9 mouse cellular contexts compared by ENCODE assay signal in genomic region chr8:126614062-126614739, GRCm38 (mm10). TPM values are rescaled to one million over a fixed set of nuclear protein-coding genes. Genes with fewer than 3 reads are reported as not detected.
DNase-seq lines count a peak whose midpoint lies in the region; ATAC-seq and TF ChIP-seq lines count a peak whose summit lies in the region.
"Had no signal": no experiment of that assay in that cellular context is flagged by ENCODE, and none has a peak within 500 bp of the region (broad histone marks: within the 10 kb centered on the region; RNA-seq: fewer than 3 reads in every experiment).

No protein-coding gene starts in this region.

- peaks cover 22% of the 10 kb centered on the region; the same call in 1 of the 2 replicates for H3K4me1 ChIP-seq in kidney, postnatal 0 days (replicated peaks; ENCODE audit: insufficient read depth, low read length)
- H3K4me1 ChIP-seq in forebrain, embryonic 16.5 days (replicated peaks; ENCODE audit: control insufficient read depth, insufficient read depth, low read length), result no peaks in the 10 kb centered on the region

- peak overlapping the region; percentile 91 for H3K27ac ChIP-seq in kidney, postnatal 0 days
- no peak overlapping the region for H3K27ac ChIP-seq in forebrain, embryonic 16.5 days (ENCODE audit: low read length)

- 51% methylated on average over 8 of the region's 8 CpGs for WGBS in kidney, postnatal 0 days
- WGBS in forebrain, embryonic 16.5 days, result 95% methylated on average over 8 of the region's 8 CpGs

- DNase-seq in ovary, postnatal 36 days (ENCODE audit: low spot score), result peak; percentile 26
- DNase-seq in ovary, postnatal 14 days (ENCODE audit: low spot score), result no peak
- peak; percentile 73 to 84 for DNase-seq in heart, adult 18-20 months
- peak; percentile 85 for DNase-seq in kidney, postnatal 0 days (ENCODE audit: low spot score)
- DNase-seq in lung, postnatal 4 days, result peak; percentile 45 to 55
- DNase-seq in c-Kit-positive CD71-positive TER-119-positive erythroid progenitor cells, embryonic 14.5 days (ENCODE audit: low spot score), result no peak
- DNase-seq in right cerebral cortex, postnatal 36 days (ENCODE audit: low spot score in 2 of 2), result no peak

- no peak overlapping the region for H3K4me3 ChIP-seq in kidney, postnatal 0 days (replicated peaks; ENCODE audit: low read depth, low read length)
- no peak overlapping the region for H3K4me3 ChIP-seq in forebrain, embryonic 16.5 days (replicated peaks; ENCODE audit: low read length)

- peak; percentile 65 for ATAC-seq in kidney, postnatal 0 days (replicated peaks; ENCODE audit: low FRiP score, low read depth)
- ATAC-seq in forebrain, embryonic 16.5 days, result no peak

- H3K36me3 ChIP-seq in kidney, postnatal 0 days (ENCODE audit: insufficient read depth, low read length), result no peaks in the 10 kb centered on the region
- H3K36me3 ChIP-seq in forebrain, embryonic 16.5 days (ENCODE audit: control insufficient read depth, insufficient read depth), result no peaks in the 10 kb centered on the region
- H3K36me3 ChIP-seq: G1E had no signal

- H3K4me2 ChIP-seq in kidney, postnatal 0 days (ENCODE audit: low read length), result no peak overlapping the region
- H3K4me2 ChIP-seq in forebrain, embryonic 16.5 days (ENCODE audit: low read length), result no peak overlapping the region

- TF ChIP-seq CTCF in kidney, postnatal 0 days (IDR thresholded peaks at IDR 0.05; ENCODE audit: low read depth), result no peak

- H3K9me3 ChIP-seq in kidney, postnatal 0 days (replicated peaks; ENCODE audit: low read length), result no peaks in the 10 kb centered on the region
- no peaks in the 10 kb centered on the region for H3K9me3 ChIP-seq in forebrain, embryonic 16.5 days (ENCODE audit: control insufficient read depth, low read length)
- H3K9me3 ChIP-seq: G1E had no signal

- H3K27me3 ChIP-seq in kidney, postnatal 0 days (ENCODE audit: insufficient read depth, low read length), result no peaks in the 10 kb centered on the region
- no peaks in the 10 kb centered on the region for H3K27me3 ChIP-seq in forebrain, embryonic 16.5 days (replicated peaks; ENCODE audit: control insufficient read depth, insufficient read depth, low read length)

- H3K9ac ChIP-seq in kidney, postnatal 0 days (ENCODE audit: low read depth, low read length), result no peak overlapping the region
- no peak overlapping the region for H3K9ac ChIP-seq in forebrain, embryonic 16.5 days (replicated peaks; ENCODE audit: low read depth, low read length)

RNA-seq across cellular contexts. Expression of gene Irf2bp2, which starts 20.4 kb away (rescaled TPM):
- total RNA-seq in heart, adult 18-20 months (2021), result 100 to 1,000 TPM; 101 to 128 TPM
- 15.6 and 16.2 TPM in 2 replicates for polyA plus RNA-seq in kidney, postnatal 0 days (2015; fragmentation: Nextera tagmentation; extraction: Ambion mirVana)
- polyA plus RNA-seq in forebrain, embryonic 16.5 days (2015; fragmentation: Nextera tagmentation; extraction: Ambion mirVana), result 10.1 and 10.7 TPM in 2 replicates

Comparison
In these comparisons a context has a peak if more than half of its experiments do, and no peak if none do; other contexts are left out.
1. DNase-seq: peak in ovary, postnatal 36 days (single experiment), heart, adult 18-20 months (2 of 2), kidney, postnatal 0 days (single experiment) and lung, postnatal 4 days (2 of 2); none in ovary, postnatal 14 days (single experiment), c-Kit-positive CD71-positive TER-119-positive erythroid progenitor cells, embryonic 14.5 days (single experiment) and right cerebral cortex, postnatal 36 days (0 of 2).